Mouse (Mus musculus) urinary bladder, postnatal 36 days (tissue): ENCODE measurements at regions not wholly inside any gene's neighbourhood (a gene's known extent, or its start where the extent isn't known, plus 50 kb on each side); places are given as distances from the start of the nearest gene placed in this dataset.

Source experiments
- DNase-seq, 2 experiments: peaks; one replicate each; pipeline ENCODE4 v3.0.0; 2022; ENCODE audit warnings: low spot score in 2 of 2, mixed read lengths in 1 of 2

- peak; percentile 7 to 20 for DNase-seq
Observed at GRCm38 (mm10) chr10:55767571-55767970, 339.1 kb upstream of the Msl3l2 start.

GRCm38 (mm10) chr10:55769642-55770041 lies 337.1 kb upstream of the Msl3l2 start:
- no peak for DNase-seq

- no peak for DNase-seq
Observed at GRCm38 (mm10) chr10:55782674-55783469, 323.8 kb upstream of the Msl3l2 start.

- no peak for DNase-seq
Observed at GRCm38 (mm10) chr10:55813966-55814365, 292.8 kb upstream of the Msl3l2 start.

GRCm38 (mm10) chr10:55851361-55851760 lies 255.4 kb upstream of the Msl3l2 start:
- no peak for DNase-seq

GRCm38 (mm10) chr10:55892606-55893005 lies 214.1 kb upstream of the Msl3l2 start:
- DNase-seq, result no peak

GRCm38 (mm10) chr10:55929100-55929499 lies 177.6 kb upstream of the Msl3l2 start:
- DNase-seq, result no peak

- no peak for DNase-seq
Observed at GRCm38 (mm10) chr10:55933993-55934392, 172.7 kb upstream of the Msl3l2 start.

- no peak for DNase-seq
Observed at GRCm38 (mm10) chr10:55935447-55935846, 171.3 kb upstream of the Msl3l2 start.

- DNase-seq, result no peak
Observed at GRCm38 (mm10) chr10:55962627-55963203, 144.0 kb upstream of the Msl3l2 start.
